Mouse (Mus musculus) embryonic stem cell, embryonic (primary cell): ENCODE measurements at regions not wholly inside any gene's neighbourhood (a gene's known extent, or its start where the extent isn't known, plus 50 kb on each side); places are given as distances from the start of the nearest gene placed in this dataset.
"Not testable (repeated sequence)": the region's sequence is repeated elsewhere in the genome, so short reads cannot be mapped to it uniquely, and the experiment has no call there.

ENCODE experiments used
- CTCF ChIA-PET, 4 experiments: fragments of 300-600 bp in 2 of 4; fragments of 350-600 bp in 2 of 4; sonication (Branson Sonifier 250); formaldehyde crosslinking; loops; one replicate each; lab custom pipeline; 2022; ENCODE audit warnings: inconsistent platforms in 2 of 4; lab: Charles Lee
- POLR2A ChIA-PET, 4 experiments: fragments of 300-600 bp in 2 of 4; fragments of 350-600 bp in 2 of 4; sonication (Branson Sonifier 250); formaldehyde crosslinking; loops; one replicate each; lab custom pipeline; 2022; ENCODE audit warnings: antibody characterized with exemption in 4 of 4, inconsistent platforms in 1 of 4; lab: Charles Lee

- ChIA-PET CTCF (no interaction called here), POLR2A (interaction anchor here in 1 of 4 experiments (1.1 kb wide), 1 partner anchor 10 kb away, joined by 3 read pairs; no protein-coding TSS in a partner anchor)
Observed at GRCm38 (mm10) chr1:64391525-64391924, 140.9 kb upstream of the Creb1 start.

- ChIA-PET CTCF (no interaction called here), POLR2A (interaction anchor here in 3 of 4 experiments (0.6 to 1.2 kb wide), 4 partner anchors 11 to 595 kb away, joined by 3 read pairs; partner anchors contain the start of gene Klf7 (in 1 of the 3))
Observed at GRCm38 (mm10) chr1:64381264-64381663, 151.2 kb upstream of the Creb1 start.

GRCm38 (mm10) chr1:64376426-64376825 is 156.0 kb upstream of the Creb1 start:
- POLR2A ChIA-PET = interaction anchor here in 2 of 4 experiments (0.6 to 1.3 kb wide), 2 partner anchors 9 to 41 kb away, joined by 3 read pairs; no protein-coding TSS in a partner anchor
- CTCF ChIA-PET = not testable (repeated sequence)

- POLR2A ChIA-PET = interaction anchor here in 2 of 4 experiments (0.6 kb wide), 2 partner anchors 55 to 359 kb away, joined by 3 to 5 read pairs; no protein-coding TSS in a partner anchor
Observed at GRCm38 (mm10) chr1:64374286-64375071, 158.0 kb upstream of the Creb1 start.

GRCm38 (mm10) chr1:64364095-64364494 is 168.3 kb upstream of the Creb1 start:
- ChIA-PET CTCF (no interaction called here), POLR2A (no interaction called here)

More at GRCm38 (mm10) chr1:64374286-64375071, 158.0 kb upstream of the Creb1 start:
- CTCF ChIA-PET = no interaction called here

- POLR2A ChIA-PET = no interaction called here
- CTCF ChIA-PET = no interaction called here
Observed at GRCm38 (mm10) chr1:64361959-64362638, 170.3 kb upstream of the Creb1 start.

GRCm38 (mm10) chr1:64343268-64343667 is 189.2 kb upstream of the Creb1 start:
- POLR2A ChIA-PET = no interaction called here

GRCm38 (mm10) chr1:64341596-64341995 is 190.8 kb upstream of the Creb1 start:
- ChIA-PET CTCF (no interaction called here), POLR2A (interaction anchor here in 1 of 4 experiments (1.4 kb wide), 1 partner anchor 349 kb away, joined by 4 read pairs; the partner anchor contains the start of gene Ccnyl1)

More at GRCm38 (mm10) chr1:64343268-64343667, 189.2 kb upstream of the Creb1 start:
- CTCF ChIA-PET = no interaction called here

GRCm38 (mm10) chr1:64338575-64338961 is 193.9 kb upstream of the Creb1 start:
- POLR2A ChIA-PET = no interaction called here
- CTCF ChIA-PET = no interaction called here

- CTCF ChIA-PET = interaction anchor here in 1 of 4 experiments (0.6 kb wide), 1 partner anchor 68 kb away, joined by 5 read pairs; no protein-coding TSS in a partner anchor
- POLR2A ChIA-PET = no interaction called here
Observed at GRCm38 (mm10) chr1:64337619-64338574, 194.5 kb upstream of the Creb1 start.

GRCm38 (mm10) chr1:64331566-64331965 is 200.9 kb upstream of the Creb1 start:
- CTCF ChIA-PET = interaction anchor here in 1 of 4 experiments (0.6 kb wide), 1 partner anchor 8 kb away, joined by 3 read pairs; no protein-coding TSS in a partner anchor
- POLR2A ChIA-PET = no interaction called here

GRCm38 (mm10) chr1:64330721-64331120 is 201.7 kb upstream of the Creb1 start:
- CTCF ChIA-PET = no interaction called here
- POLR2A ChIA-PET = no interaction called here

GRCm38 (mm10) chr1:64322197-64322596 is 200.1 kb upstream of the Klf7 start:
- ChIA-PET POLR2A (interaction anchor here in 2 of 4 experiments (0.6 to 1.2 kb wide), 2 partner anchors 120 to 200 kb away, joined by 3 read pairs; partner anchors contain the start of gene Klf7 (in 1 of the 2)), CTCF (interaction anchor here in 1 of 4 experiments (0.6 kb wide), 1 partner anchor 285 kb away, joined by 4 read pairs; no protein-coding TSS in a partner anchor)

- CTCF ChIA-PET = no interaction called here
- POLR2A ChIA-PET = interaction anchor here in 1 of 4 experiments (1.5 kb wide), 1 partner anchor 197 kb away, joined by 4 read pairs; the partner anchor contains the start of gene Klf7
Observed at GRCm38 (mm10) chr1:64319155-64319582, 197.1 kb upstream of the Klf7 start.

- ChIA-PET CTCF (no interaction called here), POLR2A (no interaction called here)
Observed at GRCm38 (mm10) chr1:64318440-64319154, 196.5 kb upstream of the Klf7 start.

GRCm38 (mm10) chr1:64317032-64317636 is 195.1 kb upstream of the Klf7 start:
- ChIA-PET POLR2A (interaction anchor here in 2 of 4 experiments (1.0 to 1.5 kb wide), 3 partner anchors 11 to 195 kb away, joined by 3 to 5 read pairs (median 4); partner anchors contain the start of gene Klf7 (in 1 of the 2)), CTCF (no interaction called here)

GRCm38 (mm10) chr1:64311371-64311770 is 189.3 kb upstream of the Klf7 start:
- ChIA-PET POLR2A (interaction anchor here in 1 of 4 experiments (0.7 kb wide), 1 partner anchor 85 kb away, joined by 3 read pairs; no protein-coding TSS in a partner anchor), CTCF (no interaction called here)
